Mouse (Mus musculus) kidney, embryonic 15.5 days (tissue): ENCODE results near the gene Tada2b. TPM values are rescaled to one million over a fixed set of nuclear protein-coding genes. Genes with fewer than 3 reads are reported as not detected.

Source experiments
- ATAC-seq: fragments of 200-750 bp; cut with Nextera tagmentation; replicated peaks from 2 replicates; pipeline ENCODE4 v1.8.0; 2017; ENCODE audit warnings: moderate TSS enrichment; ENCODE audit not compliant: low FRiP score
- H3K27ac ChIP-seq: fragments of 300-500 bp; sonication (generic); 2 replicates; pipeline ENCODE4 v1.5.1; 2015; ENCODE audit warnings: mild to moderate bottlenecking, inconsistent platforms
- H3K27me3 ChIP-seq: fragments of 300-500 bp; sonication (generic); 2 replicates; pipeline ENCODE4 v1.6.1; 2015; ENCODE audit warnings: inconsistent platforms
- H3K36me3 ChIP-seq: fragments of 300-500 bp; sonication (generic); 2 replicates; pipeline ENCODE4 v1.6.1; 2015; ENCODE audit warnings: inconsistent platforms
- H3K4me1 ChIP-seq: fragments of 300-500 bp; sonication (generic); 2 replicates; pipeline ENCODE4 v1.6.1; 2015; ENCODE audit warnings: inconsistent platforms
- H3K4me2 ChIP-seq: fragments of 300-500 bp; sonication (generic); 2 replicates; pipeline ENCODE4 v1.6.1; 2015; ENCODE audit warnings: moderate library complexity, mild to moderate bottlenecking, inconsistent platforms
- H3K4me3 ChIP-seq: fragments of 300-500 bp; sonication (generic); replicated peaks from 2 replicates; pipeline ENCODE4 v1.5.1; 2015; ENCODE audit warnings: mild to moderate bottlenecking, inconsistent platforms
- H3K9ac ChIP-seq: fragments of 300-500 bp; sonication (generic); 2 replicates; pipeline ENCODE4 v1.6.1; 2015; ENCODE audit warnings: mild to moderate bottlenecking, inconsistent platforms
- H3K9me3 ChIP-seq: fragments of 300-500 bp; sonication (generic); replicated peaks from 2 replicates; pipeline ENCODE4 v1.6.1; 2016; ENCODE audit warnings: inconsistent platforms
- WGBS: fragments of 180-500 bp; shearing (Covaris S2); methylation state at CpG from one replicate; pipeline ENCODE4 v1.1.7; 2015; ENCODE audit warnings: mixed read lengths; 5-methylcytosine and 5-hydroxymethylcytosine counted together
- polyA plus RNA-seq: library from polyadenylated mRNA; unstranded; fragments of >200 nt; fragmentation: Nextera tagmentation; extraction: Ambion mirVana; gene quantifications from 2 replicates; pipeline ENCODE4 v1.2.1, GENCODE M21; 2015

The Tada2b gene
- polyA plus RNA-seq, 1 experiment from 2014 or later = 2.1 TPM

DNA sequence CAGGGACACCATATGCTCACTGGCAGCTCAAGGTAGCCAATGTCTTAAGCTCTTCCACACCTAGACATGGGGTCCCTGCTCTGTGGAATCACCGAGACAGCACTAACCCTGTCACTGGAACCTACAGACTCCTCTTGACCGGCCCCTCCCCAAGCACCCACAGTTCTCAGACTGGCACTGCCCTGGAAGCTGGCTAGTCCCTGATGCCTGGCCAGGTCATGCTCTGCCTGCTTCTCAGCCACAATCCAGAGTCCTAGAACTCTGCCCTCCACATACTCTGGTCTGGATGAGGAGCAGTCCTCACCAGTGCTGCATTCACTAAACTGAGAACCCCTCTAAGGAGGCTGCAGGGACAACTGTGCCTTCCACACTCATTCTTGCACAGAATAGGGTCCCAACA lies 26.9 kb upstream of the Tada2b start:
- no peak for ATAC-seq
- H3K4me2 ChIP-seq = no peak overlapping the region
- peaks cover 90% of the 10 kb centered on the region for H3K36me3 ChIP-seq
- 94% methylated on average over 2 of the region's 2 CpGs for WGBS
- no peaks in the 10 kb centered on the region for H3K4me1 ChIP-seq
- no peak overlapping the region for H3K9ac ChIP-seq
- no peaks in the 10 kb centered on the region for H3K27me3 ChIP-seq
- no peaks in the 10 kb centered on the region for H3K9me3 ChIP-seq
- no peak overlapping the region for H3K27ac ChIP-seq
- H3K4me3 ChIP-seq = no peak overlapping the region

DNA sequence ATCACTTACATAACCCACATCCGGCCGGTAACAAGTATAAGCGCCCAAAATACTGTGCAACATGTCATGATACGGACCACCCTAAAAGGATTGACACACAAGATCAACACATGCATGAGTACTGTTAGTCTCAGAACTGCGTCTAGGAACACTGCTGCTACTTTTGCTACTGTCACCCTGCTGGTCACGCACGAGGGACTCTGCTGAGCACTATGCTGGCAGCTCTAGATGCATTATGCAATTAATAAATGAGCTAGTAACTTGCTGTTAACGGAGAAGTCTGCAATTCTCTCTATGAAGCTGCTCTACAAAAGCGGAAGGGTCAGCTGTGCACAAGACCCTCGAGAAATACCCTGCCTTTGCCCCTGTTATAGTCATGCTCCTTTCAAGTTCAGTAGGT lies 24.3 kb upstream of the Tada2b start:
- Histone ChIP-seq H3K4me2 (no peak overlapping the region), H3K4me1 (no peaks in the 10 kb centered on the region), H3K36me3 (peaks cover 94% of the 10 kb centered on the region), H3K9me3 (no peaks in the 10 kb centered on the region), H3K4me3 (no peak overlapping the region), H3K27me3 (no peaks in the 10 kb centered on the region), H3K27ac (peak overlapping the region; percentile 58), H3K9ac (no peak overlapping the region)
- ATAC-seq = no peak; the same call in 1 of the 2 replicates
- WGBS = 88% methylated on average over 10 of the region's 10 CpGs

DNA sequence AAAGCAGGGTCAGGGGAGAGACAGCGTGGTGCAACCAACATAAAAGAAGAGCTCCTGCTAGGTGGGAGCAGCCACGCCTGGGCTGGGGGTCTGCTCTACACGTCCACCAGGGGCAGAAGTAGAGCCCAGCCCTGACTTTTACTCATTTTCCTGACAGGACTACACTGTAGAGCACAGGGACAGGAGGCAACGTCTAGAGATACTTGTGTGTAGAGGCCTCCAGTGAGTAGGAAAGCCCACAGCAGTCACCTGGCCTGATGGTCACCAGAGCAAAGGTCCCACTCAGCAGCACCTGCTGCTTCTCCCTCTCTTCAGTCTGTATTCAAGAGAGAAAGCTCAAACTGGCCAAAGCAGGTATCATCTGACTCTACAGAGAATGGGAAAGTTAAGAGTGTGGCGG lies 21.6 kb upstream of the Tada2b start:
- H3K9ac ChIP-seq = no peak overlapping the region
- H3K9me3 ChIP-seq = no peaks in the 10 kb centered on the region
- no peaks in the 10 kb centered on the region for H3K4me1 ChIP-seq
- no peak overlapping the region for H3K27ac ChIP-seq
- WGBS = 76% methylated on average over 5 of the region's 5 CpGs
- no peak overlapping the region for H3K4me3 ChIP-seq
- H3K4me2 ChIP-seq = no peak overlapping the region
- H3K36me3 ChIP-seq = peaks cover 90% of the 10 kb centered on the region
- ATAC-seq = no peak
- no peaks in the 10 kb centered on the region for H3K27me3 ChIP-seq

DNA sequence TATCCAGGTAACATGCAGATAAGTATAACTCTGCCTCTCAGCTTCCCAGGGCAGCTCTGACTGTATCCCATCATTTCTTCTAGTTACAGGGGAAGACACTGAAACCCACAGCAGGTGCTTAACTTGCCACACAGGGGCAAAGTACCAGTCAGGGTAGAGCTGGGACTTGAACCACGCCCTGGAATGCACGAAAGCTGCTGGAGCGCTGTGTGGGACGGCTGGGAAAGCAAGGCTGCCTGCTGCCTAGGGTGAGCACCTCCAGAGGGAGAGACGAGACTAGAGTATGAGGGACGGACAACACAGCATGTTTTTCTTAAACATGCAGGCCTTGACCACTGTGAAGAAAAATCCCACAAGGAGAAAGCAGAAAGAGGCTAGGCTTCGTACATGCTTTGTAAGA lies 21.1 kb upstream of the Tada2b start:
- no peak overlapping the region for H3K9ac ChIP-seq
- no peaks in the 10 kb centered on the region for H3K9me3 ChIP-seq
- no peak overlapping the region for H3K4me2 ChIP-seq
- WGBS = 92% methylated on average over 7 of the region's 7 CpGs
- H3K4me3 ChIP-seq = no peak overlapping the region
- ATAC-seq = no peak
- H3K27ac ChIP-seq = no peak overlapping the region
- H3K27me3 ChIP-seq = no peaks in the 10 kb centered on the region
- H3K36me3 ChIP-seq = peaks cover 90% of the 10 kb centered on the region
- no peaks in the 10 kb centered on the region for H3K4me1 ChIP-seq

DNA sequence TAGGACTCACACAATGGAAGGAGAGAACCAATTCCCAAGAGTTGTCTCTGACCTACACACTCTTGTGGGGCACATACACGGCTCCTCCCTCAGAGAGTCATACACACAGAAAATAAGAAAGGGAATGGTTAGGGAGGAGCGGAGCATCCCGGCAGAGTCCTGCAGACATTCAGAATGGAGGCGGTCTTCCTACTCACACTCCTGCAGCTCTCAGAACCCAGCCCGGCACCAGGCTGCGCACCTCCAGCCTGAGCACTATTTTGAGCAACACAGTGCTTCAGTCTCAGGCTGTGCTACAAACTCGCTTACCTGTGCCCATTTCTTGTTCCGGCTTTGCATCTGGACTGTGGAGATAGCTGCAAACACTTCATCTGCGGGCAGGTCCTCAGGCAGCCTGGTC lies 10.6 kb upstream of the Tada2b start:
- Histone ChIP-seq H3K4me2 (no peak overlapping the region), H3K4me1 (peaks cover 10% of the 10 kb centered on the region), H3K9ac (no peak overlapping the region), H3K27ac (no peak overlapping the region), H3K4me3 (no peak overlapping the region), H3K9me3 (no peaks in the 10 kb centered on the region), H3K36me3 (peaks cover 77% of the 10 kb centered on the region), H3K27me3 (no peaks in the 10 kb centered on the region)
- ATAC-seq = no peak
- 97% methylated on average over 9 of the region's 9 CpGs for WGBS

DNA sequence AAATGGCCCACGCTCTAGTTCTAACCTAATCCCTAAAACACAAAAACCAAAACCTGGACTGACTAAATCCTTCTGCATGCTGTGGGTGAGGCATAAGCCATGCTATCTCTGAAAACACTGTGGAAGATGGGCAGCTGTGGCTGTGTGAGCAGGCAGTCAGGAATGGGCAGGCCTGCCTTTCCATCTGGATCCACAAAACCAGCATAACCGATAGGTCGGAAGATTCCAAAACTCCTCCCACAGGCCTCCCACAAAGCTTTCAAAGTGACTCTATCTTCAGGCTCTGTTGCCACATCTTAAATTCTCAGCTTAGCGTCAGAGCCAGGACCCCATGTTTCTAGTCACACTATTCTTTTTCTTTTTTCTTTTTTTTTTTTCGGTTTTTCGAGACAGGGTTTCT lies 9.8 kb upstream of the Tada2b start:
- 80% methylated on average over 6 of the region's 6 CpGs for WGBS
- ATAC-seq = no peak
- Histone ChIP-seq H3K4me1 (peaks cover 11% of the 10 kb centered on the region), H3K9me3 (no peaks in the 10 kb centered on the region), H3K27ac (no peak overlapping the region), H3K36me3 (peaks cover 72% of the 10 kb centered on the region), H3K27me3 (no peaks in the 10 kb centered on the region), H3K4me3 (no peak overlapping the region), H3K4me2 (no peak overlapping the region), H3K9ac (no peak overlapping the region)

DNA sequence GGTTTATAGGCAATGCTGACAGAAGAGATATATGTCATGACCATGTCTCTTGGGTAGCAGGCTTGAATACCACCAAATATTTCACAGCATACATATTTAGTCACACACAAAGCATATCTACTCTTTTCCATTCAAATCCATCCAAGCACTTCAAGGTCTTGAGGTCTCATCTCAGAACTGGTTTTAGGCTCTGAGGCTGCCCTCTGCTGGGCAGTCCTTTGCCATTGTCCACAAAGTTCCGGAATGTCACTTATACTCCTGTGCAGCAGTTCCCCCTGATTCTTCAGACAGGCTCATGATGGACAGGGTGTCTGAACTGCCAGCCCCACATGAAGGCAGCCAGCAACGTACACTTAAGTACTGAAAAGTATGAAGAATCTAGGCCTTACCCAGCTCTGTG lies 5.1 kb upstream of the Tada2b start:
- H3K36me3 ChIP-seq = peaks cover 36% of the 10 kb centered on the region
- WGBS = 47% methylated on average over 2 of the region's 2 CpGs

DNA sequence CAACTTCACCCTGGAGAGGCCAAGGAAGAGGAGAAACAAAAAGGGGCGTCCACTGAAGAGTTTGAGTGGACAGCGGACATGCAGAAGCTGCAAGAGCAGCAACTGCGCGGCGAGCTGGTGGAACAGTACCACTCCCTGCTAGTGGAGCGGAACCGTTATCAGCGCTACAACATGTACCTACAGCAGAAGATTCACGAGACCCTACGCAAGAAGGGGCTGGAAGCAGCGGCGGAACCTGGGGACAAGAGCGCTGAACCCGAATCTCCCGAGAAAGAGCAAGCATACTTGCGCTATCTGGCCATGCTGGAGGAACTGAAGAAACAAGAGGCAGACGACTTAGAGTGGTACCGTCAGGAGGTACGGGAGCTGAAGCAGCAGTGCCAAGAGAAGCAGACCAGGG lies 1.2 kb upstream of the Tada2b start:
- Histone ChIP-seq H3K27me3 (peaks cover 24% of the 10 kb centered on the region), H3K36me3 (peaks cover 3% of the 10 kb centered on the region; the same call in 1 of the 2 replicates), H3K4me2 (peak overlapping the region; percentile 99), H3K4me3 (peak overlapping the region; percentile 85), H3K4me1 (peaks cover 38% of the 10 kb centered on the region), H3K9ac (peak overlapping the region; percentile 49; the same call in 1 of the 2 replicates), H3K9me3 (no peaks in the 10 kb centered on the region), H3K27ac (no peak overlapping the region)
- ATAC-seq = no peak
- WGBS = 33% methylated on average over 19 of the region's 19 CpGs

More for the DNA sequence above, 5.1 kb upstream of the Tada2b start:
- Histone ChIP-seq H3K9ac (no peak overlapping the region), H3K9me3 (no peaks in the 10 kb centered on the region), H3K27ac (no peak overlapping the region), H3K4me2 (no peak overlapping the region), H3K4me3 (no peak overlapping the region), H3K4me1 (peaks cover 23% of the 10 kb centered on the region), H3K27me3 (peaks cover 24% of the 10 kb centered on the region)
- ATAC-seq = no peak

DNA sequence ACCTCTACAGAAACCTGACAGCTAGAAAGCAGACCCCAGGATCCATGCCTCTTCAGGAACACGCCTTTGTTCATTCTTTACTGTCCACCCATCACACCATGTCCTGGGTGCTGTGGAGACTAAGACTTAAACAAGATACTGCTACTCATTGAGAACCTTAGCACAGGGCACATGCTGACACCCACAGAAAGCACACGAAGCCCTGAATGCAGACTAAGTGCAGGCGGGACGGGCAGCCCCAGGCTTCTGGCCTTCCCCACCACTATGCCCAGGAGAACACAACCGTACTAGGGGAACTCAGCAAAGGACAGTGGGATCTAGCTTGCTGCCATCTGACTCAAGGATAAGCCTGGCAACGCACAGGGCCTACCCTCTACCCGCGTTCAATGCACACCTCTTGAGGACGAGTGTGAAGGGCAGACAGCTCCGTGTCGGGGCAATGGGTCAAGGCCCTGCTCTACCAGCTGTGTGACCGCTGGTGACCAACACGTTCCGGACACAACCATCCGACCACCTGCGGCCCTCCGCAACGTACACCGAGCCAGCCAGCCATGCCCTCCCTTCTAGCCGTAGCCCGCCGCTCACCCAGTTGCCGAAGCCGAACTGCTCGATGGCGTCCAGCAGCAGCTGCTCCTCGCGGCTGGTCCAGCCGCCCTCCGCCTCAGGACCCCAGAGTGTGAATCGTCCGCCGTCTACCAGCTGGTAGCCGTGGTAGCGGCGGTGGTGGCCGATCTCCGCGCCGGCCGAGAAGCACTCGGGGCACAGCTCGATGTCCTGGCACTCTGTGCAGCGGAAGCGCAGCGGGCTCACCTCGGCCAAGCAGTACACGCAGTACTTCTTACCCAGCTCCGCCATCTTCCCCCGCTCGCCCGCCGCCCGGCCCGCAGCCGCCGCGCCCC lies 633 bp downstream of the Tada2b start:
- Histone ChIP-seq H3K4me1 (peaks cover 35% of the 10 kb centered on the region), H3K27ac (peak overlapping the region; percentile 72), H3K27me3 (peaks cover 24% of the 10 kb centered on the region), H3K36me3 (peaks cover 3% of the 10 kb centered on the region), H3K4me3 (peak overlapping the region; percentile 85), H3K9me3 (no peaks in the 10 kb centered on the region), H3K9ac (peak overlapping the region; percentile 88), H3K4me2 (peak overlapping the region; percentile 83)
- WGBS = 1% methylated on average over 56 of the region's 58 CpGs
- ATAC-seq = peak; percentile 48

DNA sequence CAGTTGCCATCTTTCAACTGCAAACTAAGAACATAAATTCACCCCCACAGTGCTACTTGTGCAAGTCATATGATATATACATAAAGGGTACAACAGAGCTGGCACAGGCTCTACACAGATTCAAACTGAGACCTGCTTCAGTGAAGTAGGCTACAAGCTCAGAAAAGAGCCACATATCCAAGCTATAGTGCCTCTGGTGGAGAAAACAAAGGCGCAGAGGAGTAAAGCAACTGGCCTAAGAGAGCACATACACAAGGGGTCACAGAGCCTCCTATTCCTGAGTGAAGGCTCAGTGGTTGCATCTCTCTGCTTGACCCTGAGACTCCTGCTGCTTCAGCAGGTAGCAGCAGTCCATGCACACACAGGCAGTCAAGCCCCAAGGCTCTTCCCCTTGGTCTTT lies 3.0 kb downstream of the Tada2b start:
- WGBS = 56% methylated on average over 1 of the region's 1 CpGs
- Histone ChIP-seq H3K4me2 (no peak overlapping the region), H3K4me1 (peaks cover 35% of the 10 kb centered on the region), H3K9ac (no peak overlapping the region), H3K9me3 (no peaks in the 10 kb centered on the region), H3K4me3 (no peak overlapping the region), H3K36me3 (peaks cover 10% of the 10 kb centered on the region), H3K27me3 (peaks cover 16% of the 10 kb centered on the region), H3K27ac (no peak overlapping the region)
- no peak for ATAC-seq

DNA sequence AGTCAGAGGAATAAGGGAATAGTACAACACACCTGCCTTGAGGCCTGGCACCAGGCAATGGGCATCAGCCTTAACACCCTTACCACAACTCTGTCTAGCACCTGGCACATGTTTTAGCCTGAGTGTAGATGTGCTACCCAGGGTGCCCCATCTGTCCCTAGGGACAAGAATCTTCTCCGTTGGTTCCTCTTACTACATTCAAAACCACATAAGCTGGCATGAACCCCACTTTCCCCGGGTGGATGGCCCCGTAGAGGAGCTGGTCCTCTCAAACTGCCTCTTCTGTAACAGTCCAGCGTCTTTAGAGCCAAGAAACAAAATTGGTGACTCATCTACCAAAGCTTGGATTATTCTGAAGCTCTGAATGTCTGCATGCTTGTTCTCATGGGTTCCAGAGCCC lies 3.7 kb downstream of the Tada2b start:
- ATAC-seq = no peak
- WGBS = 92% methylated on average over 4 of the region's 4 CpGs
- H3K4me2 ChIP-seq = no peak overlapping the region
- no peak overlapping the region for H3K27ac ChIP-seq
- H3K36me3 ChIP-seq = peaks cover 17% of the 10 kb centered on the region
- no peaks in the 10 kb centered on the region for H3K9me3 ChIP-seq
- no peak overlapping the region for H3K9ac ChIP-seq
- H3K4me1 ChIP-seq = peaks cover 32% of the 10 kb centered on the region
- H3K27me3 ChIP-seq = peaks cover 9% of the 10 kb centered on the region
- no peak overlapping the region for H3K4me3 ChIP-seq

DNA sequence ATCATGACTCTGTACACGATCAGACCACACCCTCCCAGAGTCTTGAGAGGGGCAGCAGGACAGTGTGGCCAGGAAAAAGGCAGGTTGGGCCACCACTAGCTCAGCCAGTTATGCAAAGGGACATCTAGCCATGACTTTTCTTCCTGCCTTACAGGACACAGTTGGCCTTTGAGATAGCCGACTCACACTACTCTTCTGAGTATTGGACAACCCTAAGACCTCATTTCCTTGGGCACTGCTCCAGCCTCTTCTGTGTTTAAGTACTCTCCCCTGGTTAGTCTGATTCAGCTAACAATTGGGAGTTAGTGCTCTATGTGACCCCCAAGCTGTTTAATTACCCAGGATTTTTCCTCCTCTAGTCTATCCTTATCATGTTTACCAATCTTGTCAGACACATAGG lies 4.3 kb downstream of the Tada2b start:
- Histone ChIP-seq H3K4me3 (no peak overlapping the region), H3K4me1 (peaks cover 26% of the 10 kb centered on the region), H3K27me3 (peaks cover 3% of the 10 kb centered on the region; the same call in 1 of the 2 replicates), H3K36me3 (peaks cover 21% of the 10 kb centered on the region), H3K27ac (no peak overlapping the region), H3K9me3 (no peaks in the 10 kb centered on the region), H3K4me2 (no peak overlapping the region), H3K9ac (no peak overlapping the region)
- WGBS = 71% methylated on average over 2 of the region's 2 CpGs
- ATAC-seq = no peak
